Mouse (Mus musculus) lung, adult 2 months (tissue): ENCODE results near the gene Dync1h1.
A peak's percentile ranks its signal among the peaks of the same experiment; 100 is the strongest.

Experiments
- CTCF ChIP-seq: fragments of 200-500 bp; IDR thresholded peaks from 2 replicates; pipeline ENCODE4 v1.5.1; 2011; ENCODE audit warnings: mild to moderate bottlenecking, low read length, control low read depth; ENCODE audit not compliant: insufficient read depth
- POLR2A ChIP-seq: fragments of 200-500 bp; IDR thresholded peaks from 2 replicates; pipeline ENCODE4 v1.6.1; 2011; ENCODE audit warnings: low read depth, mild to moderate bottlenecking, control low read depth, low read length, borderline replicate concordance; ENCODE audit errors: extremely low read depth

- peak; percentile 59 for TF ChIP-seq CTCF
- no peak for TF ChIP-seq POLR2A
Observed at GRCm38 (mm10) chr12:110608460-110609152, 7.4 kb downstream of the Dync1h1 start.
